Mouse (Mus musculus) hindbrain, embryonic 13.5 days (tissue): ENCODE data around the gene Il3ra. TPM values are rescaled to one million over a fixed set of nuclear protein-coding genes. Genes with fewer than 3 reads are reported as not detected.

Experiments used
- ATAC-seq: fragments of 200-750 bp; cut with Nextera tagmentation; 2 replicates; pipeline ENCODE4 v1.8.0; 2017; ENCODE audit warnings: moderate TSS enrichment; ENCODE audit not compliant: low FRiP score
- H3K27ac ChIP-seq: fragments of 300-500 bp; sonication (generic); 2 replicates; pipeline ENCODE4 v1.5.1; 2015; ENCODE audit warnings: inconsistent platforms, mild to moderate bottlenecking, moderate library complexity
- H3K27me3 ChIP-seq: fragments of 300-500 bp; sonication (generic); 2 replicates; pipeline ENCODE4 v1.6.1; 2015; ENCODE audit warnings: mild to moderate bottlenecking, inconsistent platforms
- H3K36me3 ChIP-seq: fragments of 300-500 bp; sonication (generic); 2 replicates; pipeline ENCODE4 v1.6.1; 2015; ENCODE audit warnings: mild to moderate bottlenecking, inconsistent platforms
- H3K4me1 ChIP-seq: fragments of 300-500 bp; sonication (generic); replicated peaks from 2 replicates; pipeline ENCODE4 v1.6.1; 2015; ENCODE audit warnings: inconsistent platforms
- H3K4me2 ChIP-seq: fragments of 300-500 bp; sonication (generic); 2 replicates; pipeline ENCODE4 v1.6.1; 2015; ENCODE audit warnings: inconsistent platforms, mild to moderate bottlenecking, moderate library complexity
- H3K4me3 ChIP-seq: fragments of 300-500 bp; sonication (generic); 2 replicates; pipeline ENCODE4 v1.5.1; 2015; ENCODE audit warnings: mild to moderate bottlenecking, inconsistent platforms
- H3K9ac ChIP-seq: fragments of 300-500 bp; sonication (generic); 2 replicates; pipeline ENCODE4 v1.6.1; 2015; ENCODE audit warnings: mild to moderate bottlenecking, inconsistent platforms
- H3K9me3 ChIP-seq: fragments of 300-500 bp; sonication (generic); 2 replicates; pipeline ENCODE4 v1.6.1; 2016; ENCODE audit warnings: inconsistent platforms
- WGBS: fragments of 180-500 bp; shearing (Covaris S2); methylation state at CpG from one replicate; pipeline ENCODE4 v1.1.7; 2015; 5-methylcytosine and 5-hydroxymethylcytosine counted together
- polyA plus RNA-seq: library from polyadenylated mRNA; unstranded; fragments of >200 nt; fragmentation: Nextera tagmentation; extraction: Ambion mirVana; gene quantifications from 2 replicates; pipeline ENCODE4 v1.2.1, GENCODE M21; 2015

The Il3ra gene
- polyA plus RNA-seq = 1.6 and 2.2 TPM in 2 replicates

DNA sequence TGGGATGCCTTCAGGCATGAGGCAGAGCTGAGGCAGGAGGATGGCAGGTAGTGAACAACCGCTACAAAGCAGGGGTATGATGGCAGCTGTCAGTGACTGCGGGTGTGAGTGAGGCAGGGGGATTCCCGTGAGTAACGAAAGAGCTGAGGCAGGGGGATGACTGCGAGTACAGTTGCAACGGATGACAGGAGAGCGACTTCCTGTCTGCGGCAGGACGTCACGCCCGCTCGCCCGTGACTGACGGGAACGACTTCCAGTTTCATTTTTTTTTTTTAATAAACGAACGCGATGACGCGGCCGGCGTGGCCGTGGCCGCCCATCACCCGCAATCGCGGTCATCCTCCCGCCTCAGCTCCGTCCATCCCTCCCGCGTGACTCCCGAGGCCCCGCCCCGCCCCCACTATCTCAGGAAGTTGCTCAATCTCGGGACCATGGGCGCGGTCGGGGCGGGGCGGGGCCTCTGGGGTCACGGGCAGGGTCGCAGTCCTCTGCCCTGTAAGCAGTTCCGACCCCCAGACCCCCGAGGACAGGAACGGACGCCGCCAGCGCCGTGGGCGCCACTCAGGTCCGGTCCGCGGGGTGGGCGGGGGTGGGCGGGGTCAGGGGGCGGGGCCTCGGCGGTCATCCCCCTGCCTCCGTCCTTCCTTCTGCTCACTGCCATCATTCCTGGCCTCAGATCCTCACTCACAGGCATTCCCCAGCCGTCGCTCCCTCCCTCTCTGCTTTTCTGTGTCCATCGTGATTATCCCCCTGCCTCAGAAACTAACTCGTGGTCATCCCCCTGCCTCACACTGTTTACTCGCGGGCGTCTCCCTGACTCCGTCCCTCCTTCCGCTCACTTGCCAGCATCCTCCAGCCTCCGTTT lies at the start of gene Il3ra:
Gene Il3ra (plus strand): TSS at position 328 of the 865 bp plus-strand sequence.
- Histone ChIP-seq H3K9me3 (peaks cover 42% of the 10 kb centered on the region), H3K4me3 (peak within 1 kb of the TSS; percentile 52), H3K4me1 (0 out of 2 replicates have a peak, but pooled peaks cover 6% of the 10 kb centered on the region), H3K27ac (peak within 1 kb of the TSS; percentile 56), H3K36me3 (no peaks in the 10 kb centered on the region), H3K27me3 (no peaks in the 10 kb centered on the region), H3K9ac (peak within 1 kb of the TSS; percentile 62), H3K4me2 (peak within 1 kb of the TSS; percentile 74)
- peak; percentile 57 for ATAC-seq
- 3% methylated on average over 56 of the region's 69 CpGs for whole genome bisulfite sequencing

DNA sequence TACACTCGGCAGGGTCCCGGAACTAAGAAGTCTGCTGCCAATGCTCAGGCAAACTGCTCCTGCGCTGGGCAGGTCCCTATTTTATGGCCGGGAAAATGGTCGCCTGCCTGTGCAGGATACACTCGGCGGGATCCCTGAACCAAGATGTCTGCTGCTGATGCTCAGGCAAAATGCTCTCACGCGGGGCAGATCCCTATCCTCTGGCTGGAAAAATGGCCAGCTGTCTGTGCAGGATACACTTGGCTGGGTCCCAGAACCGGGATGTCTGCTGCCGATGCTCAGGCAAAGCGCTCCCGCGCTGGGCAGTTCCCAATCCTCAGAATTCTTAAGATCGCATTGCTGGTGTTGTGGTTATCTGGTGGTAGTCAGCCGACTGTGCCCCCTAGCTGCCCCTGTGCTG lies 37.1 kb upstream of the Il3ra start:
- no peaks in the 10 kb centered on the region for H3K36me3 ChIP-seq
- no peak overlapping the region for H3K4me2 ChIP-seq
- WGBS = 58% methylated on average over 16 of the region's 16 CpGs
- no peak overlapping the region for H3K27ac ChIP-seq
- H3K9me3 ChIP-seq = no peaks in the 10 kb centered on the region
- no peaks in the 10 kb centered on the region for H3K27me3 ChIP-seq
- ATAC-seq = no peak
- H3K4me3 ChIP-seq = no peak overlapping the region
- no peaks in the 10 kb centered on the region for H3K4me1 ChIP-seq
- H3K9ac ChIP-seq = no peak overlapping the region

DNA sequence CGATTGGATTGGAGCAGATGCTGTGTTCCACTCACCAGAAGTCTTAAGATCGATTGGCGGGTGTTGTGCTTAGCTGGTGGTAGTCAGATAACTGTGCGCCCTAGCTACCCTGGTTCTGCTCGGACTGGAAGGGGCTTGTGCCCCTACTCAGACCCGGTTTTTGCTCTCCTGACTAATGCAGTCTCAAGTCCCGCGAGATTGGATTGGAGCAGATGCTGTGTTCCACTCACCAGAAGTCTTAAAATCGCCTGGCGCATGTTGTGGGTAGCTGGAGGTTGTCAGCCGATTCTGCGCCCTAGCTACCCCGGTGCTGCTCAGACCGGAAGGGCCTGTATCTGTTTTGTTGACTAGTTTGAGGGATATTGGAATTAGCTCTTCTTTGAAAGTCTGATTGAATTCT lies 36.7 kb upstream of the Il3ra start:
- no peaks in the 10 kb centered on the region for H3K9me3 ChIP-seq
- H3K4me2 ChIP-seq = no peak overlapping the region
- H3K9ac ChIP-seq = no peak overlapping the region
- no peak for ATAC-seq
- no peaks in the 10 kb centered on the region for H3K4me1 ChIP-seq
- no peaks in the 10 kb centered on the region for H3K36me3 ChIP-seq
- H3K27ac ChIP-seq = no peak overlapping the region
- H3K4me3 ChIP-seq = no peak overlapping the region
- no peaks in the 10 kb centered on the region for H3K27me3 ChIP-seq
- WGBS = 59% methylated on average over 14 of the region's 14 CpGs

DNA sequence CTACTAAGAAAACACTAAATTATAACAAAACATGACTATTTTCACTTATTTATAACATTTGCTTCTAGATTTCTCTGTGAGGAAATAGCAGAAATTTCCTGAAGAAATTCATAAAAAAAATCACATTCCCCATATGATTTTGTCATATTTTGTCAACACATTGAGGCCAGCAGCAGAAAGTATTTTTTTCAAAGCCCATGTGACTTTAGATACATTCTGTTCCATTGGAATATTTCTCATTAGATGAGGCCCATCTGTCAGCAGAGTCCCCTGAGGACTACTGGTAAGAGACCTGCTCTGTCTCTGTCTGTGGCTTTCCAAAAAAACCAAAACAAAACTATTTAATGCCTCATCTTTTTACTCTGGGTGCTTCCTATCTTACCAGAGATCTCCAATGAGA lies 23.5 kb upstream of the Il3ra start, which contains the start of gene Olfr31:
Gene Olfr31 (plus strand): TSS at position 301 of the 400 bp plus-strand sequence.
- H3K27me3 ChIP-seq = no peaks in the 10 kb centered on the region
- H3K9me3 ChIP-seq = no peaks in the 10 kb centered on the region
- no peak within 1 kb of the TSS for H3K9ac ChIP-seq
- no peak within 1 kb of the TSS for H3K4me2 ChIP-seq
- no peak for ATAC-seq
- no peaks in the 10 kb centered on the region for H3K36me3 ChIP-seq
- no peak within 1 kb of the TSS for H3K27ac ChIP-seq
- H3K4me1 ChIP-seq = no peaks in the 10 kb centered on the region
- H3K4me3 ChIP-seq = no peak within 1 kb of the TSS

DNA sequence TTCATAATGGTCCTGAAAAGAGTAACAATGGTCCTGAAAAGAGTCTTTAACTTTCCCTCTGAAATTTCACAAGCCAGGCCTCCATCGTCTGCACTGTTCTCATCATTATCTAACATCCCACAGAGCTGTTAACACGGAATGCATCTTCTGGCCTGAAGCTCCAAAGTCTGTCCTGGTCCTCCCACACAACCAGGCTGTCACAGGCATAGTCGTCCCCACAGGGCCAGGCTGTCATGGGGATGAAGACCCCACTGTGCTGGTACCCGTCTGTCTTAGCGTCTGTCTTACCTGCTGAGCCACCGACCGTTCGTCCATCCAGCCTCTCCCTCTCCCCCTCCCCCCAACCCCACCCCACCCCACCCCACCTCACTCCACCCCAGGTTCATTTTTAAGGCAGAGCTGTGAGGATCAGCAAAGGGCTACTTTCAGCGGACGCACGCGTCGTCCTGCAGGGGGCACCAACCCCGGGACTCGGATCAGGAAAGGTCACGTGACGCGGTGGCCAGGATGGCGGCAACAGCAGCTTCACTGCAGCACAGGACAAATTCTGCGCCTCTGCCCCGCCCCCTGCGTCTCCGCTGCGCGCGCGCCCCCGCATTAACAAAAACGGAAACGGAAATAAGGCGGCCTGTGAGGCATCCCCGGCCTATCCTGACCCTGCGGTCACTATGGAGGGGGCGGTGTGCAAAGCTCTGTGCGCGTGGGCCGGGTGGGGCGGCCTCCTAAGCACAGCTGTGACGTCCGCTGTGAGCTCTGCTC lies 783 bp upstream of the Il3ra start:
- Histone ChIP-seq H3K36me3 (no peaks in the 10 kb centered on the region), H3K4me1 (0 out of 2 replicates have a peak, but pooled peaks cover 6% of the 10 kb centered on the region), H3K9me3 (peaks cover 42% of the 10 kb centered on the region), H3K4me3 (peak overlapping the region; percentile 52), H3K27me3 (no peaks in the 10 kb centered on the region), H3K9ac (peak overlapping the region; percentile 62), H3K4me2 (peak overlapping the region; percentile 74), H3K27ac (peak overlapping the region; percentile 56)
- 6% methylated on average over 40 of the region's 40 CpGs for WGBS
- peak; percentile 84 for ATAC-seq

DNA sequence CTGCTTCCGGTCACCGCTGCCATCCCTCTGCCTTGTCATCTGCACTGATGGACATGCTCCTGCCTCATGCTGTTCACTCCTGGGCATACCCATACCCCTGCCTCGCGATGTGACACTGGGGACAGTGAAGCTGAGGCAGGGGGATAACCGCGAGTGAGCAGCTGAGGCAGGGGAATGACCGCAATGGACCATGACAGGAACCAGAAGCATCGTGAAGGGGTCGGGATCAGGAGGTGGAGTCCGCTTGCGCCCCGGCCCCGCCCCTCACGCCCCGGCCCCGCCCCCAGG lies 682 bp downstream of the Il3ra start:
- 42% methylated on average over 12 of the region's 16 CpGs for WGBS
- H3K36me3 ChIP-seq = no peaks in the 10 kb centered on the region
- ATAC-seq = peak; percentile 19
- H3K9ac ChIP-seq = peak overlapping the region; percentile 62
- no peaks in the 10 kb centered on the region for H3K27me3 ChIP-seq
- peak overlapping the region; percentile 74 for H3K4me2 ChIP-seq
- peak overlapping the region; percentile 52 for H3K4me3 ChIP-seq
- H3K27ac ChIP-seq = no peak overlapping the region; the same call in 1 of the 2 replicates
- H3K9me3 ChIP-seq = peaks cover 41% of the 10 kb centered on the region
- H3K4me1 ChIP-seq = 0 out of 2 replicates have a peak, but pooled peaks cover 6% of the 10 kb centered on the region

DNA sequence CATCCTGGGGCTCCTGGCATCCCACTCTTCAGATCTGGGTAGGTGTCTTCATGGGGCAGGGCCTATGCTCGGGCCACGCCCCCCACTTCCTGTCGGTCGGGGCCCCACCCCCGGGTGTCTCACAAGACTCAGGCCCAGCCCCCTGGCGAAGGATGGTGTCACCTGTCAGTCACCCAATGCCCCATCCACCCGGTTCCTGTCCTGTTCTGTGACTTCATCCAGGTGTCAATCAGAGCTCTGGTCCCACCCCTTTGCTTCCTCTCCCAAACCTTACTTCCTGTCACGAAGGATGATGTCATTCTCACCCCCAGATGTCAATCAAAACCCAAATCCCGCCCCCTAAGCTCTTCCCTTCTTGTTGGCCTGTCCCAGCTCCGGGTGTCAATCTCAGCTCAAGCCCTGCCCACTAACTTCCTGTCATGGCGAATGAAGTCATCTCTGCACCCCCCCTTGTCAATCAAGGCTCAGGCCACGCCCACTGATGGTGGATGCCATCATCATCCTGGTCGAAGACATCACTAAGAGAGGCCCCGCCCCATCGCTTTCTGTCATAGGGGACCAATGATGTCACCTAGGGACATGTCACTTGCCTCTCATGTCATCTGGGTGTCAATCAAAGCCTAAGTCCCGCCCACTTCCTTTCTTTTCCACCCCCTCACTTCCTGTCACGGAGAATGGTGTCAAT lies 1.2 kb downstream of the Il3ra start:
- H3K27ac ChIP-seq = no peak overlapping the region
- H3K4me1 ChIP-seq = 0 out of 2 replicates have a peak, but pooled peaks cover 6% of the 10 kb centered on the region
- no peaks in the 10 kb centered on the region for H3K27me3 ChIP-seq
- peak overlapping the region; percentile 52 for H3K4me3 ChIP-seq
- no peak overlapping the region for H3K9ac ChIP-seq
- 81% methylated on average over 17 of the region's 17 CpGs for WGBS
- ATAC-seq = peak; percentile 2
- peaks cover 40% of the 10 kb centered on the region for H3K9me3 ChIP-seq
- H3K36me3 ChIP-seq = no peaks in the 10 kb centered on the region
- peak overlapping the region; percentile 74 for H3K4me2 ChIP-seq

DNA sequence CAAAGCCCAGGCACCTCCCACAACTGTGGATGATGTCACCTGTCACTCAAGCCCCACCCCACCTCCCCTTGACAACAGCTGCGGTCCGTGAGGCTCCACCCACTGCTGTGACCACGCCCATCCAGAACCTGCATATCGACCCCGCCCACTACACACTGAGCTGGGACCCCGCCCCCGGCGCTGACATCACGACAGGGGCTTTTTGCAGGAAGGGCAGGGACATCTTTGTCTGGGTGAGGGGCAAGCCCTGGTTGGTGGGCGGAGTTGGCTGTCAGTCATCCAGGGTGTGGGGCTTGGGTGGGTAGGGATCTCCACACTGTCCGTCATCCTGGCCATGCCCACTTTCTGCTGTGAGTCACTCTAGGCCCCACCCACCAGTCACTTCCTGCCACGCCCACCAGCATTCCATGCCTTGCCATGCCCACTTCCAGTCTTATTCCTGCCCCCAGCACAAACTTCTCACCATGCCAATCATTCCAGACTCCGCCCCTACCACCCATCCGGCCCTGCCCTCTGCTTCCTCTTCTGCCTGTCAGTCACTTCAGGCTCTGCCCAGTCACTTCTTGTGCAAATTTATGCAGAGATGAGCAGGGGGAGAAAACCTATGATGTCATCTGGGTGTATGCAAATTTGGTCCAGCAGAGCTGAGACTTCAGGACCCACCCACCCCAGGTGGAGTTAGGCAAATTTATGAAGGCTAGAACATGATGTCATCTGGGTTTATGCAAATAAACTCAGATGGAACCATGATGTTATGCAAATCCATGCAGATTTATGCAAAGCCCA lies 2.0 kb downstream of the Il3ra start:
- Histone ChIP-seq H3K27ac (no peak overlapping the region), H3K4me2 (no peak overlapping the region), H3K4me1 (0 out of 2 replicates have a peak, but pooled peaks cover 6% of the 10 kb centered on the region), H3K9ac (no peak overlapping the region), H3K4me3 (0 out of 2 replicates have a peak overlapping the region, but pooled peaks have one; percentile 5), H3K27me3 (no peaks in the 10 kb centered on the region), H3K9me3 (peaks cover 38% of the 10 kb centered on the region), H3K36me3 (no peaks in the 10 kb centered on the region)
- WGBS = 95% methylated on average over 14 of the region's 14 CpGs
- 0 out of 2 replicates have a peak, but pooled peaks have one; percentile 5 for ATAC-seq

DNA sequence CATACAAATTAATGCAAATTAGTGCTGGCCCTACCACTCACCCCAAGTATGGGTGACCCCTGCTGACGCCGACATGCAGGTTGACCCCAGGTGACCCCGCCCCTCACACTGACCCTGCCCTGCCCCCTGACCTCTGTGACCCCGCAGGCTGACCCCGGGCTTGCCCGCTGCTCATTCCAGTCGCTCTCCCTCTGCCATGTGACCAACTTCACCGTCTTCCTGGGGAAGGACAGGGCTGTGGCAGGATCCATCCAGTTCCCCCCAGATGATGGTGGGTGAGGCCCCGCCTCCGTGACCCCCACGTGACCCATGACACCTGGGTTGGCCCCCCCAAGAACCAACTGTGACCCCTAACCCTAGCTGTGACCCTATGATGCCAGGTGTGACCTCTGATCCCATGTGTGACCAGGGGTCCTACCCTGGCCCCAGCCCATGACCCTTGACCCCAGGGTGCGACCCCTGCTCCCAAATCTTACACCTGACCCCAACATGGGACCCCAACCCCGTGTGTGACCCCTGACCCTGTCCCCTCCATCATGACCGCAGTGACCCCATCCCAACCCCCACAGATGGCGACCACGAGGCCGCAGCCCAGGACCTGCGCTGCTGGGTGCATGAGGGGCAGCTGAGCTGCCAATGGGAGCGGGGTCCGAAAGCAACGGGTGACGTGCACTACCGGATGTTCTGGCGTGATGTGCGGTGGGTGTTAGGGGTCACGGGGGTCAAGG lies 2.8 kb downstream of the Il3ra start:
- no peaks in the 10 kb centered on the region for H3K27me3 ChIP-seq
- 93% methylated on average over 26 of the region's 26 CpGs for WGBS
- H3K4me3 ChIP-seq = no peak overlapping the region
- peaks cover 38% of the 10 kb centered on the region for H3K9me3 ChIP-seq
- ATAC-seq = no peak
- 0 out of 2 replicates have a peak, but pooled peaks cover 6% of the 10 kb centered on the region for H3K4me1 ChIP-seq
- H3K9ac ChIP-seq = no peak overlapping the region
- H3K4me2 ChIP-seq = no peak overlapping the region
- no peak overlapping the region for H3K27ac ChIP-seq
- H3K36me3 ChIP-seq = no peaks in the 10 kb centered on the region

DNA sequence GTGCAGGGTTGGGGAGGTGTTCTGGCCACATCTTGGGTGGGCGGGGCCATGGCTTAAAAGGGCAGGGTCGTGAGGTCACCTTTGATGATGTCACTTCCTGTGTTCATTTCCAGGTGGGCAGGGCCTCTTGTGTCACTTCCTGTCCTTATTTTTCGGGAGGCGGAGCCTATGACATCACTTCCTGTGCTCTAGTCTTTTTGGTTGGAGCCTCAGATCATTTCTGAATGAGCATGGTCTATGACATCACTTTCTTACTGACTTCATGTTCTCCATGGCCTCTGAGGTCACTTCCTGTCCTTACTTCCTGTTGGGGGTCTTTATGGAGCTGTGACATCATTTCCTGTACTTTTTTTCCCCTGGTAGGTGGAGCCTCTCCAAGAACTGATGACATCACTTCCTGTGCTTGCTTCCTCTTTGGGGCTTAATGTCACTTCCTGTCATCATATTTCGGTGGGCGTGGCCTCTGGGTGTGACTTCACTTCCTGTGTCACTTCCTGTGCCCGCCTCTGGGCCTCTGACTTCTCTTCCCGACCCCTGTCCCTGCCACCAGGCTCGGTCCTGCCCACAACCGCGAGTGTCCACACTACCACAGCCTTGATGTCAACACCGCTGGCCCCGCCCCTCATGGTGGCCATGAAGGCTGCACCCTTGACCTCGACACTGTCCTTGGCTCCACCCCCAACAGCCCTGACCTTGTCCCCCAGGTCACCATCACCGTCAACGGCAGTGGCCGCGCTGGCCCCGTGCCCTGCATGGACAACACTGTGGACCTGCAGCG lies 3.6 kb downstream of the Il3ra start:
- Histone ChIP-seq H3K9me3 (peaks cover 33% of the 10 kb centered on the region), H3K27me3 (no peaks in the 10 kb centered on the region), H3K4me2 (no peak overlapping the region), H3K9ac (no peak overlapping the region), H3K4me1 (0 out of 2 replicates have a peak, but pooled peaks cover 6% of the 10 kb centered on the region), H3K4me3 (no peak overlapping the region), H3K36me3 (no peaks in the 10 kb centered on the region), H3K27ac (no peak overlapping the region)
- no peak for ATAC-seq
- 95% methylated on average over 20 of the region's 20 CpGs for WGBS
